Comparison of ENCODE assay signal across 9 mouse cellular contexts in the genomic region with DNA sequence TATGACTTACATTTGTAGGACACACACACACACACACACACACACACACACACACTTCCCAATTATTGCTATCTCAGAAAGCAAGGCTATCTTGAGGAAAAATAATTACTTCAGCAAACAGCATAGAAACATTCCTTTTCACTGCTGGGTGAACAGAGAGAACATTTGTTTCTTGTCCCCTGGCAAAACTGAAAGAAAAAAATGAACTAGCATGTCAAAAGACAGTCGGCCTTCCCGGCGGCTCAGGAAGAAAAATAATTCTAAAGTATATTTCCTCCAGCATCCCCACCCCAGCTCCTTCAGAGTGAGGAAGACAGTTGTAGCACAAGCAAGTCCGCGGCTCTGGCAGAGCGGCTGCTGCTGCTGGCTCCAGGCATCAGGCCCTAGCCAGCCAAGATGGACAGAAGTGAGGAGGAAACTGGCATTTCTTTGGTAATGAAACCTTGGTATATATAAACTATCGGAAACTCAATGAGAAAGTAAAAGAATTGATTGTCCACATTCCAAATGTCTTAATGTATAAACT.
DNase-seq lines count a peak whose midpoint lies in the region; ATAC-seq lines count a peak whose summit lies in the region.
"Had no signal": no experiment of that assay in that cellular context is flagged by ENCODE, and none has a peak within 500 bp of the region (broad histone marks: within the 10 kb centered on the region; RNA-seq: fewer than 3 reads in every experiment).

No protein-coding gene starts in this region.

- H3K36me3 ChIP-seq in intestine, embryonic 15.5 days, result no peaks in the 10 kb centered on the region
- H3K36me3 ChIP-seq in intestine, embryonic 16.5 days (ENCODE audit: control insufficient read depth, insufficient read depth, low read length), result no peaks in the 10 kb centered on the region
- no peaks in the 10 kb centered on the region for H3K36me3 ChIP-seq in embryonic facial prominence, embryonic 13.5 days

- H3K27me3 ChIP-seq in intestine, embryonic 15.5 days (replicated peaks), result no peaks in the 10 kb centered on the region
- no peaks in the 10 kb centered on the region for H3K27me3 ChIP-seq in intestine, embryonic 16.5 days (replicated peaks; ENCODE audit: control insufficient read depth, insufficient read depth, low read length)
- no peaks in the 10 kb centered on the region for H3K27me3 ChIP-seq in embryonic facial prominence, embryonic 13.5 days
- H3K27me3 ChIP-seq: CH12.LX had no signal

- no peak for ATAC-seq in intestine, embryonic 15.5 days
- no peak for ATAC-seq in intestine, embryonic 16.5 days
- no peak for ATAC-seq in embryonic facial prominence, embryonic 13.5 days (ENCODE audit: insufficient number of reproducible peaks, insufficient read depth, low FRiP score, low TSS enrichment, low read depth)

- intact Hi-C loops in heart, postnatal 36 days (cut with DNase I), result no loop called here

- peak; percentile 17 for DNase-seq in 416B (ENCODE audit: low read depth)
- DNase-seq in heart, postnatal 36 days, result peak; percentile 14 to 26
- no peak for DNase-seq in frontal cortex, adult 2 months (ENCODE audit: extremely low spot score in 1 of 2, low spot score in 1 of 2)
- no peak for DNase-seq in adrenal gland, postnatal 36 days
- DNase-seq in right cerebral cortex, adult 2 months (ENCODE audit: low spot score in 2 of 2), result no peak

- H3K4me2 ChIP-seq in intestine, embryonic 15.5 days (replicated peaks), result 0 out of 2 replicates have a peak overlapping the region, but pooled peaks have one; percentile 17
- no peak overlapping the region for H3K4me2 ChIP-seq in intestine, embryonic 16.5 days (ENCODE audit: low read depth, low read length)
- H3K4me2 ChIP-seq in embryonic facial prominence, embryonic 13.5 days, result peak overlapping the region; percentile 44

- WGBS in intestine, embryonic 15.5 days, result 27% methylated on average over 7 of the region's 7 CpGs
- 43% methylated on average over 7 of the region's 7 CpGs for WGBS in intestine, embryonic 16.5 days
- WGBS in embryonic facial prominence, embryonic 13.5 days, result 13% methylated on average over 7 of the region's 7 CpGs

- H3K4me1 ChIP-seq in intestine, embryonic 15.5 days (replicated peaks), result no peaks in the 10 kb centered on the region
- no peaks in the 10 kb centered on the region for H3K4me1 ChIP-seq in intestine, embryonic 16.5 days (ENCODE audit: control insufficient read depth, insufficient read depth, low read length)
- peaks cover 14% of the 10 kb centered on the region for H3K4me1 ChIP-seq in embryonic facial prominence, embryonic 13.5 days

- no peaks in the 10 kb centered on the region for H3K9me3 ChIP-seq in intestine, embryonic 15.5 days
- no peaks in the 10 kb centered on the region for H3K9me3 ChIP-seq in intestine, embryonic 16.5 days (ENCODE audit: control insufficient read depth, low read length)
- no peaks in the 10 kb centered on the region for H3K9me3 ChIP-seq in embryonic facial prominence, embryonic 13.5 days

- H3K27ac ChIP-seq in intestine, embryonic 15.5 days, result no peak overlapping the region
- no peak overlapping the region for H3K27ac ChIP-seq in intestine, embryonic 16.5 days (ENCODE audit: low read length)
- H3K27ac ChIP-seq in embryonic facial prominence, embryonic 13.5 days, result peak overlapping the region; percentile 83

- H3K4me3 ChIP-seq in intestine, embryonic 15.5 days (replicated peaks), result no peak overlapping the region
- H3K4me3 ChIP-seq in intestine, embryonic 16.5 days (ENCODE audit: low read length), result no peak overlapping the region
- H3K4me3 ChIP-seq in embryonic facial prominence, embryonic 13.5 days, result no peak overlapping the region

- H3K9ac ChIP-seq in intestine, embryonic 15.5 days, result no peak overlapping the region
- no peak overlapping the region for H3K9ac ChIP-seq in intestine, embryonic 16.5 days (ENCODE audit: low read depth, low read length)
- no peak overlapping the region for H3K9ac ChIP-seq in embryonic facial prominence, embryonic 13.5 days

Comparison
In these comparisons a context has a peak if more than half of its experiments do, and no peak if none do; other contexts are left out.
1. DNase-seq: peak in 416B (single experiment) and heart, postnatal 36 days (2 of 2); none in frontal cortex, adult 2 months (0 of 2), adrenal gland, postnatal 36 days (0 of 2) and right cerebral cortex, adult 2 months (0 of 2).